Mouse (Mus musculus): ENCODE results near the gene Bbs2.

Gene Bbs2

DNA sequence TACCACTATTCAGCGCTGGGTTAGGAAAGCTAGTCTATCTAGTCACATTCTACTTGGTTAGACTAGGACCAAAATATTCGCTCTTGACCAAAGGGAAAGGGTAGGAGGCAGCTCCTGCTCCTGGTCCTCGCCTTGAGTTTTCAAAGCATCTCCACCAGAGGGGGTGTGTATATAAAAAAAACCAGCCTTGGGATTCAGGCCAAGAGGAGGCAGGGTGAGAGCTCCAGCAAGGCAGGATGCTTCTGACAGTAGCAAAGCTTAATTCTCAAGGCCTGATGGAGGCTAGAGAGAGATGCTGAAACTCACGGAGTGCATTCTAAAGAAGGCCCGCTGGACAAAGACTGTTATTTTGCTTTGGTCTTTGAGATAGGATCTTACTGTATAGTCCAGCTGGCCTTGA lies 5.4 kb upstream of the Bbs2 start:
- in situ Hi-C loops (cut with MboI; ENCODE audit: unreplicated experiment in 2 of 2) = loop anchor here (5.0 to 10.0 kb wide), 2 partner anchors 88 to 101 kb away; no protein-coding TSS in a partner anchor

DNA sequence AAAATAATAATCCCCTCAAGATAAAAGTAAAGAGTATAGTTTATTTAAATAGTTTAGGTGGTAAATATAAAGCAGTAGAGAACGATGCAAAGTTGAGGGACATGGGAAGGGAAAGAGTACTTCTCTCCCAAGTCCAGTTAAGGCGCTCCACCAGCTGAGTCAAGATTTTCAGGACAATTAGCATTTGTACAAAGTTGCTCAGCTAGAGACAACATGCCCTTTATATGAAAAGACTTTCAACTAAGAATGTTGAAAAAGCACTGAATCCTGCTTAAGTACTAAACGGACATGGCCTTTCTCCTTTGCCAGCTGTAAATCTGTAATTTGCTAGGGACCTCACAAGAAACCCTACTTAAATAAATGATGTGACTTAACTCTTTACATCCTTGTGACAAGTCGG lies 268 bp upstream of the Bbs2 start:
- in situ Hi-C loops (cut with MboI; ENCODE audit: unreplicated experiment in 2 of 2) = no loop called here

DNA sequence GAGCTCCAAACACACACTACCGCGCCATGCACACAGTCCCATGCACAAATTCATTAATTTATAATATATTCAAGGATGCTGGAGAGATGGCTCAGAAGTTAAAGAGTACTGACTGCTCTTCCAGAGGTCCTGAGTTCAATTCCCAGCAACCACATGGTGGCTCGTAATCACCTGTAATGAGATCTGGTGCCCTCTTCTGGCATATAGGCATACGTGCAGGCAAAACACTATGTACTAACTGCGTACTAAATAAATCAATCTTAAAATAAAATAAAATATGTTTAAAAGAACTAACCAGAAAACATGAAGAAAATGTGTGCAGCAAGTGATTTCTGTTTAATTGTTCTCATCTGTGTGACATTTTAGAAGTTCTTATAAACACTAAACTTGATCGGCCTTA lies 4.4 kb downstream of the Bbs2 start:
- in situ Hi-C loops (cut with MboI; ENCODE audit: unreplicated experiment in 2 of 2) = no loop called here

DNA sequence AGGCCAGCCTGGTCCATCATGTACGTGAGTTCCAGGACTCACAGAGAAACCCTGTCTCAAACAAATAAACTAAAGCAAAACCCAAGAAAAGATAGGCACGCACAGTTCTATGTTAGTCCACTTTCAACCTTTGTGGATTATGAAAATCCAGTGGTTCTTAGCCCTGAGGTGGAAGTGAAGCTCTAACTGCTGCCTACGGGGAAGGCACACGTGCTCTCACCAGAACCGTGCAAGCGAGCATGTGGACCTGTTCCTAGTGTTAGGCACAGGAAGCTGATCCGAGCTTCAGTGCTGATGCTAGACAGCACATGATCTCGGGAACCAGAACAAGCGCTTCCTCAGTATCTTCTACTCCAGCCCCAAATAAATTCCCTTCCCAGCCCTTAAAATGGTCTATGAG lies 5.9 kb downstream of the Bbs2 start:
- in situ Hi-C loops (cut with MboI; ENCODE audit: unreplicated experiment in 2 of 2) = no loop called here

DNA sequence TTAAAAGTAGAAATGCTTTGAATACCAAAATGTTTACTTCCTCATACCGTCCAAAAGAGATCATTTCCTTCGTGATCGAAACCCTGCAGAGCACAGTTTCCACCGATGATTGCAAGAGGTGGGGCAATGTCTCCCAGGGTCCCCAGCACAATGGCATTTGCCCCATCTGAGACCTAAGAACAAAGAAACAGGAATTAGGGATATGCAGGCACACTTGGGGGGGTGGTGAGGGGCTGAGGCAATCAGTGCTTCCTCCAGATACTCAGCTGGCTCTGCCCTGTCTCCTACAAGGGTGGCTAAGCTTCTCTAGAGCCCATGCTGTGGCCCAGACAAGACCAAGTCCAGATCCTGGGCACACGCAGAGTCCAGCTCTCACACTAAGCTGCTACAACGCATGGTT lies 9.0 kb downstream of the Bbs2 start:
- in situ Hi-C loops (cut with MboI; ENCODE audit: unreplicated experiment in 2 of 2) = no loop called here

DNA sequence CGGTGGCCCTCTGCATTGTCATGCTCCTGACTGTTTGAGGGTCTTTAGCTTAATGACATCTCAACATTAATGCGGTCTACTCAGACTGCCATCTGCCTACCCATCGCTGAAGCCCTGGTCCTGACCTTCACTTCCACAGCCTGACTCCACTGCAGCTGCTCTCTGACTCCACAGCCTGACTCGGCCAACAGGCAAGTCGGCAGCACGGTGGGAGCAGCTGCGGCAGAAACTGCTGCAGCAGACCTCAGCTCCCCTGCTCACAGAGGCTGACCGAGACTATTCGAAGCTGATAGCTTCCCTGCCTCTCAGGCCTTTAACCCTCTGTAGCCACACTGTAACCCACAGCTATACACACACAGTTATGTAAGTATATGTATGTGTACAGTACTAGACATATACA lies 10.8 kb downstream of the Bbs2 start:
- in situ Hi-C loops (cut with MboI; ENCODE audit: unreplicated experiment in 2 of 2) = no loop called here

DNA sequence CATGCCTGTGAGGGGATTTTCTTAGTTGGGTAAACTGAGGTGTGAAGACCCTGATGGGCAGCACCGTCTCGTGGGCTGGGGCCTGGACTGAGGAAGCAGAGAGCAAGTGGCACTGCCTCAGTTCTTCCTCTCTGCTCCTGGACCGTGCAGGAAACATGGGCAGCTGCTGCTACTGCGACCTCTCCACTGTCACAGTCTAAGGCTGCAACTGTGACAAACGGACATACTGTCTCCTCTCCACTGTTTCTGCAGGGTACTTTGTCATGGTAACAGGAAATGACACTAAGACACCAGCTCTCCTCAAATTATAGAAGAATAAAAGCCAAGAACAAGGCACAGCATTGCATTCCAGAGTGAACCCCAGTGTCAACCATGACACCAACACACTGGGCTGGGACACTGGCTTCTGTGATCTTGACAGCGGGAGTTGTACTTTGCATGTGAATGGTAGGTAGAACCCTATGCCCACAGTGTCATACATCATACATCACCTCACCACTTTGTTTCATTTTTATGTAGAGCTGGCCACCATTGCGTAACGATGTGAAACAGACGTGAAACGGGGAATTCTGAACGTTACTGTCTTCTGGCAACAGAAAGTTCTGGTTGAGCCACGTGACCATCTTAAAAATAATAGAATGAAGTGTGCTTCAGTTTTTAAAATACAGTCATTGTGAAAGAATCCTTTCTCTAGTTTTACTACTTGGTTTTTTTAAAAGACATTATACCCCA lies 22.1 kb downstream of the Bbs2 start:
- in situ Hi-C loops (cut with MboI; ENCODE audit: unreplicated experiment in 2 of 2) = no loop called here

DNA sequence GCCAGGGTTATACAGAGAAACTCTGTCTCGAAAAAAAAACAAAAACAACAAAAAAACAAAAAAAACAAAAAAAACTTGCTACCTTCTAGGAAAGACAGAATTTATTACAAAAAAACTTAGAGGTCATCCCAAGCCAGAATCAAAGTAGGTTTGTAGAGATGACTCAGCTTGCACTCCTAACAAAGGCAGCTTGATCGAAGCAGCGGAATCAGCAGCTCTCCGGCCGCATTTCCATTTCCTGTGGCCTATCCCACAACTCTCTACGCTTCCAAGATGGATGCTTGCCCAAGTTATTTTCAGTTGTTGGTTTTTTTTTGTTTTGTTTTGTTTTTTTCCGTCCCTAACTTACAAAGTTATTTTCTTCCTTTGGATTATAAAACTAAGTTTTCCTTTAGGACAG lies 29.9 kb downstream of the Bbs2 start:
- in situ Hi-C loops (cut with MboI; ENCODE audit: unreplicated experiment in 2 of 2) = loop anchor here in 1 of 2 experiments (25.0 kb wide), 1 partner anchor 631 kb away; no protein-coding TSS in a partner anchor

DNA sequence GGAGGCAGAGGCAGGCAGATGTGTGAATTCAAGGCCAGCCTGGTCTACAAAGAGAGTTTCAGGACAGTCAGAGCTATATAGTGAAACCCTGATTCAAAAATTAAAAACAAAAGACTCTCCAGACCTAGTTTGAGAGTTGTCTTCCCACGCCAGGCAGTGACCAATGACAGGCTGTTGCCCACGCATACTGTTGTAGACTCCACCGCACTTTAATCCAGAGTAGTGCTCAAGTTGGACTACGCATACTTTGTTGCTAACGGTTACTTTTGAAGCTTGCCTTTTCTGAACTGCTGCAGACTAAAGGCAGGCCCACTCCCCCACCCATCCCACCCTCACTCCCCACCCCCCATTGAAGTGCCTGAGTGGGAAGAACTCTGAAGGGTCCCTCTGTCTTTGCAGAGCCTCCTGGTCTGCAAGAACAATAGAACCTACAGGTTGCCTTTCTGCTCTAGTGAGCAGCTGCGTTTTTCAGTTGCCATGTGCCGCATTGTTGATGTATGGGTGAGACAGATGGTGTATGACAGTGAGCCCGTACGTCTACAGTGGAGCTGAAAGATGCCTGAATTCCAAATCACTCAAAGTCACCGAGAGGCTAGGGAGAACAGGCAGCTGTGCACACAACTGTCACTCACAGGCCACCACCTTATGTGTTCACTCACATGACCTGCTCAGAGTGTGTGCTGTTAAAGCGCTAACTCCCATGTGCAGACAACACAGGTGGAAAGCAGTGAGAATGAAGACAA lies 32.4 kb downstream of the Bbs2 start:
- in situ Hi-C loops (cut with MboI; ENCODE audit: unreplicated experiment in 2 of 2) = loop anchor here in 1 of 2 experiments (25.0 kb wide), 1 partner anchor 629 kb away; no protein-coding TSS in a partner anchor

DNA sequence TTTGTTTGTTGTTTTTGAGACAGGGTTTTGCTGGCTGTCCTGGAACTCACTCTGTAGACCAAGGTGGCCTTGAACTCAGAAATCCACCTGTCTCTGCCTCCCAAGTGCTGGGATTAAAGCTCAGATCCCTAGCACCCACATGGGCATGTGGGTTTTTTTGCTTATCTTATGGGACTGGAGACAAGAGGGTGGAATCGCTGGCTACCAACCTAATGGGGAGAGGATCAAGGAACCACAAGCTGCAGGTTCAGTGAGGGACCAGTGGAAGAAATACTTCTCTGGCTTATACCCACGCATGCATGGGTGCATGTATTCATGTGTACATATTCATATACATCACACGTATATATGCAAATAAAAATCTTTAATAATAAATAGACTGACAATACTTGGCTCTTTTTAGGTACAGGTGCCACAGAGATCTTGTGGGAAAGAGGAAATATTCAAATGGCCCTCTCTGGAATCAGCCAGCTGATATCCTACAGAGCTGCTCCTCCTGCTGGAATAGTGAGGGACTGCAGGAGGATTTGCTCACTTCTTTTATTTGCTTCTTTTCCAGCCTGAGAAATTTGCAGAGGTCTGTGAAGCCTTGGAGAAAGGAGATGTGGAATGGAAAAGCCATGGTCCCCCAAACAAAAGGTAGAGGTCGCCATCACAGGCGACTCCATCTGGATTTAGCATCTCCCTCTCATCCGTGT lies 41.4 kb downstream of the Bbs2 start:
- in situ Hi-C loops (cut with MboI; ENCODE audit: unreplicated experiment in 2 of 2) = loop anchor here (5.0 to 25.0 kb wide), 5 partner anchors 463 to 1045 kb away; no protein-coding TSS in a partner anchor

DNA sequence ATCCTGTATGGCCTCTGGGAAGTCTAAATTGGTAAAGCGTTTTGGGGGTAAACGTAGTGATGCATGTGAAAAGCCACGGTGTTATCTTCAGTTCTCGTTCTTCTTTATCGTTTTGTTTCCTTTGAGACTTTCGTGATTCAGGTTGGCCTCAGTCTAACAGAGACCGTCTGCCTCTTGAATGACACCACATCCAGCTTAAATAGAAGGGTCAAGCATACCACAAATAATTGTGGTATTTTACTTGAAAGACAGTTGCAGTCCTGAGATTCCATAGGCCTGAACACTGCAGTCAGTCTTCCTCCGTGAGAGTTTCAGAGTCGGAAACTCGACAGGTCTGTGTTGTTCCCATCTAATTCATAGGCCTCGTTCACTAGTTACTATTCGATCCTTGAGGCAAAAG lies 46.0 kb downstream of the Bbs2 start:
- in situ Hi-C loops (cut with MboI; ENCODE audit: unreplicated experiment in 2 of 2) = loop anchor here (10.0 to 25.0 kb wide), 3 partner anchors 458 to 1038 kb away; no protein-coding TSS in a partner anchor

DNA sequence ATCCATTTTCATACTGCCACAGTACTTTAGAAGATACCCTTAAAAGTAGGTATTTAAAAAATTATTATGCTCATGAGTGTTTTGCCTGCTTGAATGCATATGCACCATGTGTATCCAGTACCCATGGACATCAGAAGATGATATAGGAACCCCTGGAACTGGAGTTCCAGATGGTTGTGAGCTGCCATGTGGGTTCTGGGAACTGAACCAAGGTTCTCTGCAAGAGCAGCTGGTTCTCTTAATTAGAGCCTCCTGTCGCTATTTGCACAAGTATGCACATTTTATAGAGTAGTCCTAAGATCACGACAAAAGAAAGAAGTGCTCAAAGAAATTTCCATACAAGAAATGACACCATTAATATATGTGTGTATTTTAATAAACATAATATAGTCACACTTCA lies 50.9 kb downstream of the Bbs2 start:
- in situ Hi-C loops (cut with MboI; ENCODE audit: unreplicated experiment in 2 of 2) = no loop called here

DNA sequence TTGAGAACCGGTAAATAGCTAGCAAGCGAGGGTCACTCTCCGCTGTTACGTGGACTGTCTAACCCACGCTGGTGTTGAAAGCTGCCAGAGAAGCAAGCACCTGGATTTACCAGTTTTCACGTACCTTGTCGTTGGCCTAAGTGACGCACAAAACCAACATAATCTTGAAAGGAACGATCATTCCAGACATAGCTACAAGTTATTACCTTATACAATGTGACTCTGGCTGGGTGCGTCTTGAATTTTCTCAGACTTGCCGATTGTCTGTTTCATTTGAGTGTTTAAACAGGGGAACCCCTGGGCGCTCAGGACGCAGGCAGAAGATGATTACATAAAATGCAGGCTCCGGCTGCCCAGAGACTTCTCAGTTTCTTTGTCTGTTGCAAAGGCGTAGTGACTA lies 60.9 kb downstream of the Bbs2 start:
- in situ Hi-C loops (cut with MboI; ENCODE audit: unreplicated experiment in 2 of 2) = loop anchor here in 1 of 2 experiments (10.0 kb wide), 1 partner anchor 157 kb away; no protein-coding TSS in a partner anchor

DNA sequence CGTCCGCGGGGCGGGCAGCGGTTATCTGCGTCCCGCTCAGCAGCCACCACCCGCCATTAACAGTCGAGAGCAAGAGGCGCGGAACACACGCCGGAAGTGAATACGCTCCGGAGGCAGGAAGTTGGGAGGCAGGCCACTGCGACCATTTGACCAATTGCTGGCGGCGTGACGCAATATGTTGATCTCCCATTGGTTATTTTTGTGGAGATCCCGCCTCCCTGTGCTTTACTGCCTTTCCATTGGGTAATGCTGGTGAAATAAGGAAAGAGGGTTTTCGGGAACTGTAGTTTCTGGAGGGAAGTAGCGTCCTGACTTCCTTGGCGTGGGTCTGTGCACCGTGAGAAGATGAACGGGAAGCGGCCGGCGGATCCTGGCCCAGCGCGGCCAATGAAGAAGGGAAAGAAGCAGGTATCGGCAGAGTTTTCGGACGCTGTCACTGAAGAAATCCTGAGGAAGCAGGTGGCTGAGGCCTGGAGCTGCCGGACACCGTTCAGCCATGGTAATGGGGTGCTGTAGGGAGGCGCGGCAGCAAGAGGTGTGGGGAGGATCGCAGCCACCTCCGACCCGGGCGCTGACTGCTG lies 61.7 kb downstream of the Bbs2 start, which contains the start of the genes Nudt21 and Ogfod1:
Gene Nudt21, minus strand, starts transcription at position 88 of the 581 bp plus-strand sequence.
Gene Ogfod1, plus strand, starts transcription at position 255 of the 581 bp plus-strand sequence.
- in situ Hi-C loops (cut with MboI; ENCODE audit: unreplicated experiment in 2 of 2) = loop anchor here in 1 of 2 experiments (10.0 kb wide), 1 partner anchor 158 kb away; no protein-coding TSS in a partner anchor

DNA sequence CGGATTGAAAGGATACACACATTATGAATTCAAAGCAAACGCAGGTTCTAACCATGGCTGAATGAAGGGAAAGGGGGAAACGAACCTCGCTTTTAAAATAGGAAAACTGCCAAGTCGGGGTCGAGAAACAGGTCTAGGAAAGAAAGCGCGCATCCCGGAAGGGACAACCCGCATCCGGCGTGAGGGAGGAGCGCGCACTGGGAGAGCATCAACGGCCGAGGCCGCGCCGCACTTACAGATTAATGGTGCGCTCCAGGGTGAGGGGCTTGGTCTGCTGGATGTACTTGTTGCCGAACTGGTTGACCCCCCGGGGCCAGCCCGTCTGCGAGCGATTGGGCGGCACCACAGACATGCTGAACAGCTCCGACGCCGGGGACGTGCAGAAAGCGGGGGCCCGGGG lies 62.2 kb downstream of the Bbs2 start:
- in situ Hi-C loops (cut with MboI; ENCODE audit: unreplicated experiment in 2 of 2) = loop anchor here in 1 of 2 experiments (10.0 kb wide), 1 partner anchor 158 kb away; no protein-coding TSS in a partner anchor

DNA sequence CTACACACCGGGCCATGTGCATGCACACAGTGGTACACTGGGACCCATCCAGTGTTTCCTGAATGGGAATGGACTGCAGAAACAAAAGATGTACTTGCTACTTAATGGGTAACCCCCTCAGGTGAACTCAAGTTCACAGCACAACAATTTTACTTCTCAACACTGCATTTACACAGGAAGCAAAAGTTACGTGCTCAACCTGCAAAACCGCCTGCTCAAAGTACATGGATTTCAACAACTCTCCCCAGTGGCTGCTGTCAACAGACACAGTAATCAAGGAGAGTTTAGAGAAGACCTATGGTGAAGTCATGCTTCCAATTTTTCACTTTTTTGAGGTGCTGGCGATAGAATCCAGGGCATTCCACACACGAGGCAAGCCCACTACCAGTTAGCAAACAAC lies 63.5 kb downstream of the Bbs2 start:
- in situ Hi-C loops (cut with MboI; ENCODE audit: unreplicated experiment in 2 of 2) = loop anchor here in 1 of 2 experiments (10.0 kb wide), 1 partner anchor 160 kb away; no protein-coding TSS in a partner anchor

DNA sequence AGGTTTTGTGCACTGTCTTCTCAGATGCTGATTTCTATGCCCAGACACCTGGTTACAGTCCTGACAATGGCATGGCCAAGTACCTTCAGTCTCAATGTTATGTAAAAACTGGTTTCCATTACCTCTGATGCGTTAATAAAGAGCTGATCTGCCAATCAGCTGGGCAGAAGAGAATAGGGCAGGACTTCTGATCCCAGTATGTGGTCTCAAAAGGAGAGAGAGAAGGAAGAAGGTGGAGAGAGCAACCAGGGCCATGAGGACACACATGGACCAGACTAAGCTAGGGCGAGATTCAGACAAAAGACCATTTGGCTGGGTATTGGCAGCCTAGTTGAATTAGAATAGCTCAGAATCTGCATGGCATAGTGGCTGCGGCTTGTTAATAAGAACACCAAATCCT lies 65.1 kb downstream of the Bbs2 start:
- in situ Hi-C loops (cut with MboI; ENCODE audit: unreplicated experiment in 2 of 2) = loop anchor here in 1 of 2 experiments (10.0 kb wide), 1 partner anchor 161 kb away; no protein-coding TSS in a partner anchor

DNA sequence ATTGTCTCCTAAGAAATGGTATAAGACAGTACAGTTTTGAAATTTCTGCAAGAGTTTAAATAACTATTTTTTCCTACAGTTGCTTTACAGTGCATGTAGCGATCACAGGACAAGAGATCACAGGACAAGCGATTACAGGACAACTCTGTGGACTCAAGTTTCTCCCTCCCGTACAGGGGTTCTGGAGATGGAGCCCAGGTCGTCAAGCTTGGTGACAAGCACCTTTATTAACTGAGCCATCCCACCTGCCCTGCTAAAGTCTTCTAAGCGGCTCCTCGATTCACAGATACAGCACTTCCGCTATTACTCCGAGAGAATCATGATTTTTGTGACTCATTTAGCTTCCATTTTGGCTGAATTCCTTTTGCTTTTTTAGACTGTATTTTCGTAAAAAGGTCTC lies 69.0 kb downstream of the Bbs2 start:
- in situ Hi-C loops (cut with MboI; ENCODE audit: unreplicated experiment in 2 of 2) = loop anchor here in 1 of 2 experiments (10.0 kb wide), 1 partner anchor 165 kb away; no protein-coding TSS in a partner anchor

DNA sequence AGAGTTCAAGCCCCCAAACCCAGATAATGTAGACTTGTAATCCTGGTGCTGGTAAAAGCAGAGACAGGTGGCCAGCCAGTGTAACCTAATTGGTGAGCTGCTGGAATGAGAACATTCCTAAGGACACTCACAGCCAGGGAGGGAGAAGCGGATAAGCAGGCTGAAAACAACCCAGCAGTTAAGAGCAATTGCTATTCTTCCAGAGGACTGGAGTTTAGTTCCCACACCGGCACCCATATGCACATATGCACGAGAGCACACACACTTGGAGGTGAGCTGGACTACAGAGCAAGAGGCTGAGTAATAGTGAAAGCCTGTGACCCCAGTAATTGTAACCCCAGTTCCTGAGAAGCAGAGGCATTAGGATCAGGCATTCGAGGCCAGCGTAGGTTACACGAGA lies 74.8 kb downstream of the Bbs2 start:
- in situ Hi-C loops (cut with MboI; ENCODE audit: unreplicated experiment in 2 of 2) = no loop called here
